Mouse (Mus musculus) gastrocnemius, postnatal 14 days (tissue): ENCODE data around the gene Mrps23. TPM values are rescaled to one million over a fixed set of nuclear protein-coding genes. Genes with fewer than 3 reads are reported as not detected.

Source experiments
- DNase-seq: peaks from one replicate; pipeline ENCODE4 v3.0.0; 2021; ENCODE audit warnings: mixed read lengths
- intact Hi-C: fragments of 180-260 bp; cut with DNase I; formaldehyde crosslinking; loops from one replicate; pipeline ENCODE4 v1.15.1; 2025; ENCODE audit warnings: low total_unique reads
- total RNA-seq, 2 experiments: library from RNA; stranded (reverse); gene quantifications; 2 replicates each; pipeline ENCODE4 v1.2.3; 2021

Mrps23 gene
- total RNA-seq, 2 experiments from 2014 or later: 127 to 132 TPM

DNA sequence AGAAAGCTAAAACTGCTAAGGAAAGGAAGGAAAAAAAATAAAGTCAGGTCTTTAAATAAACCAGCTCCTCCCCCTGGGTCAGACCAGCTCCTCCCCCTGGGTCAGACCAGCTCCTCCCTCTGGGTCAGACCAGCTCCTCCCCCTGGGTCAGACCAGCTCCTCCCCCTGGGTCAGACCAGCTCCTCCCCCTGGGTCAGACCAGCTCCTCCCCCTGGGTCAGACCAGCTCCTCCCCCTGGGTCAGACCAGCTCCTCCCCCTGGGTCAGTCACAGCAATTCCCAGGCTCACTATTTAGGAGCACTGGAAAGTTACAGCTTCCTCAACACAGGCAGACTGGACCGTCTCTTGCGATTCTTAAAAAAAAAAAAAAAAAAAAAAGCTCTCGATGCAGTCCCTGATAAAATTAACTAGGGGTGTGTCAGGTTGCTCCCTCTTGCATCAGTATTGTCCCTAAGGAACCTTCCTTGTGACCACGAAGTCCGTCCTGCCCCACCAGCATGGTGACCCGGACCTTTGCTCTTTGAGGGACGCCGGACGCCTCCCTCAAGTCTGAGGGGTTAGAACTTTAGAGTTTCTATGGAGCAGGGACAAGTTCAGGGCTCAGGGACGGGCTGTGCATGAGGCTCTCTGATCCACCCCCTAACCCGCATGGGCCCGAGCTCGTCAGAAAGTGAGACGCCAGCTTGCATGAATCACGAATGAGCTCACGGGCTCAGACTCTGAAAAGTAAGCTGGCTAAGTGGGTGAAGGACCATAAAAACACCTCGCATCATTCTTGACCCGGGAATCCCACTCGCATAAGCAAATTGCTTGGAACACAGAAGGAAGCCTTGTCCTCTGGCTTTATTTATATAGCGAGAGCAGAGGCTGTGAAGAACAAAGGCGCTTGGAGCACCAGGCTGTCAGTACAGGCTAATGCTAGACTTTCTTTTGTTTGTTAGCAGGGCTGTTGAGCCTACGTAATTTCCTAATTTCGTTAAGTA, 31.3 kb downstream of the Mrps23 start:
- intact Hi-C loops: no loop called here
- DNase-seq: peak; percentile 53

DNA sequence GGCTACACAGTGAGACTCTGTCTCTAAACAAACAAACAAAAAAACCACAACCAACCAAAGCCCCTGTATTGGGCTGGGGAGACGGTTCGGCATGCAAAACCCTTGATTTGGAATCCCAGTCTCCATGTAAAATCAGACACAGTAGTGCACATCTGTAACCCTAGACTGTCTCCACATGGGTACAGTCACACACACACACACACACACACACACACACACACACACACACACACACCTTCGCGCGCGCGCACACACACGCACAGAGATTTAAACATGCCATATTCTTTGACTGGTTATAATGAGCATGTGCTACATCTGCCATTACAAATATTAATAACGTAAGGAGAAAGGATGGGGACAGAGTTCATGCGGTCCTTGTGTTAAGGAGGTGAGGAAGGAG, 36.1 kb downstream of the Mrps23 start:
- intact Hi-C loops: no loop called here
- no peak for DNase-seq

DNA sequence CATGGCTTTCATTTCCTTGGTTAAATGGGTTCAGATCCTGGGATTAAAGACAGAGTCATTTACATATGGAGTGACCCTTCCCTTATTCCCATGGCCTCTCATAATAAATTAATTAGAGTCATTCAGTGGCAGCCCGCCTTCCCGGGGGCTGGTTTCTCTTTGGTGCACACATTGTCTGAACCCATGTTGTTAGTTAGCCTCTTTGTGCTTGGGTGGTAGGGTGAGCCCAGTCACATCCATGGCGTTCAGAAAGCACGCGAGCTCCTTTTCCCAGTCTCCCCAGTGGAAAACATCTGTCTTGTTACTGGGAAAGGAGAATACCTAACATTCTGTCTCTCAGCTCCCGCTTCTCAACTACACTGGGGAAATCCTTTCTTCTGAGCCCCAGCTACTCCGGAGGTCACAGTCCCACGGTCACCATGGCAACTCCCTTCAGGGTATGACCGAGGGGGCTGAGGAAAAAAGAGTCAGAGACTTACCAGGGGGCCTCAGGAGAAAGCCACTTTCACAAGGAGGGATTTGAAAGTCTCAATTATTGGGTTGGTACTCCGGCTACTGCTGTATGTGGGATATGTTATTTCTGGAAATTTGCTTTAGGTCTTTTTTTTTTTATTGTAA, 36.7 kb downstream of the Mrps23 start:
- no peak for DNase-seq
- intact Hi-C loops: no loop called here

DNA sequence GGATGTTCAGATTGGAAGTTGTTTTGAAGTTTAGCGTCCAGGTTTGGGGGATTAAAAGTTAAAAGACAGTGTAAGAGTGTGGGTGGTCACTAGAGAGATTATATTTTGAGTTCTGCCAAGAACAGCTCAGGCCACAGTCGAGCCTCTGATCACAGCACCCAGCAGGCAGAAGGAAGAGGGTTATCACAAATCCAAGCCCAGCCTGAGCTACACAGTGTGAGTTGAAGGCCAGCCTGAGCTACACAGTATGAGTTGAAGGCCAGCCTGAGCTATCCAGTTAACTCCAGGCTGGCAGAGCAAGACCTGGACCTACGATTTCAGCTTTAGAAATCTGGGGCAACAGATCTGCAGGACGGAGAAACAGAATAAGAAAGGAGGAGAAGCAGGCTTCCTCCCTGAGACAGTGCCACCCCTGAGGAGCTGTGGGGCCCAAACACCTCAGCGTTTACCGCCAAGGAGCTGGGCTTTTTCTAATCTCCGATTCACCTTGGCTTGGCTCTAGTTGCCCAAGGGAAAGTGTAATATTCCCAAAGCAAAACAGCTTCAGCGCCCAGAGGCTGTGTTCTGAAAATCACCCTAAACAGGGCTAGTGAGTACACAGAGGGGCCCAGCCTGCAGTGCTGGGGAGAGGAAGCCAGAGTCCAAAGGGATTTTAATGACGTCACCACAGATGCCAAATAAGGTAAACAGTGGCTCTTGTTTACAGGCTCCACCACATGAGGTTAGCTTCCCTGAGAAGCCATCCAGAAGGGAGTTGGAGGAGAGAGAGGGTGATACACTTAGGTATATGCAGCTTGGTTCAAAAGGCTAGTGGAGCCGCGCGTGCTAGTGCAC, 37.5 kb downstream of the Mrps23 start:
- no peak for DNase-seq
- intact Hi-C loops: no loop called here

DNA sequence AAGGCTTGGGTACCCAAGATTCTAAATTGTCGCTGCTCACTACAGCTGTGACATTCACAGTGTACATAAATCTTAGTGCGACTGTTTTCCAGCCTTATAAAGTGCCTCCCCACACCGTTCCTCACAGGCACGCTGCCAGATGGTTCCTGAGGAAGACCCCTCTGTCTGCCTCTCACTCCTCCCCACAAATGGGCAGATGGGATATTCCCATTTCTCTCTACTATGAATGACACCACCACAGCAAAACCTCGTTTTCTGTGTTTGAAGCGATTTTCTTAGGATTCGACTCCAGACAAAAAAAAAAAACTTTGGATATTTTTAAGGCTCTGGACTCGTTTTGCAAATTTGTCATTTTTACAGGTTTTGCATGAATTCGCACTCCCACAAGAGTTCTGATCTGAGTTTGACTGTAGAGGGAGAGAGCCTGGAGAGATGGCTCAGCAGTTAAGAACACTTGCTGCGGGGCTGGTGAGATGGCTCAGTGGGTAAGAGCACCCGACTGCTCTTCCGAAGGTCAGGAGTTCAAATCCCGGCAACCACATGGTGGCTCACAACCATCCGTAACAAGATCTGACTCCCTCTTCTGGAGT, 41.5 kb downstream of the Mrps23 start:
- DNase-seq: no peak
- intact Hi-C loops: no loop called here

DNA sequence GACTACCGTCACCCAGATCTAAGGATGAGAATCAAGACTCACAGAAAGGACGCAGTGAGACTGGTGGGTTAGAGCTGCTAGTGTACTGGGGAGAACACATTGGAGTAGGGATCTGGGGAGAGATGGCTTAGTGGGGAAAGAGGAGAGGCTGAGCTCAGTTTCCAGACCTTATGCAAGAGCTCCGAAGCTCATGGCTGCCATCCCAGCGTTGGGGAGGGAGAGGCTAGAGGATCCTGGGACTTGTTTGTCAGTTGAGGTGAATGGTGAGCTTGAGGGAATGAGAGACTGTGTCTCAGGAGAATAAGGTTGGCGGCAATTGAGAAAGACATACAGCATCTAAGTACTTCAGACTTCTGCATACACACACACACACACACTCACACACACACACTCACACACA, 44.4 kb downstream of the Mrps23 start:
- intact Hi-C loops: no loop called here
- peak; percentile 34 for DNase-seq

DNA sequence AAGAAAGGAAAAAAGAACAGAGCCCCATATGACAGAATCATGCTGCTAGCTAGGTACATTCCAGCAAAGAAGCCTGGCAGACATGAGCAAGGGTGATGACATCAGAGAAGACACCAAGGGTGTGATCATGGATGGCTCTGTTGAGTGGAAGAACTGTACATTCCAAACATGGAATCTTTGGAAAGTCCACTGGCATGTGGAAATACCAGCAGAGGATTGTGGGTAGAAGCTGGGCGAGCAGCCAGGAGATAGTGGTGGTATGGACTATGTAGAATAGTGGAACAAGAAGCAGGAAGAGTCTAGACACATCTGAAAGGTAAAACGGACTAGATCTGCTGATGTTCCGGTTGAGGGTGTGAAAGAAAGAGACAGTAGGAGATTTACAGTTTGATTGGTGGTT, 46.4 kb downstream of the Mrps23 start:
- intact Hi-C loops: loop anchor here (5.0 to 10.0 kb wide), 4 partner anchors 33 to 572 kb away; no protein-coding TSS in a partner anchor
- no peak for DNase-seq

DNA sequence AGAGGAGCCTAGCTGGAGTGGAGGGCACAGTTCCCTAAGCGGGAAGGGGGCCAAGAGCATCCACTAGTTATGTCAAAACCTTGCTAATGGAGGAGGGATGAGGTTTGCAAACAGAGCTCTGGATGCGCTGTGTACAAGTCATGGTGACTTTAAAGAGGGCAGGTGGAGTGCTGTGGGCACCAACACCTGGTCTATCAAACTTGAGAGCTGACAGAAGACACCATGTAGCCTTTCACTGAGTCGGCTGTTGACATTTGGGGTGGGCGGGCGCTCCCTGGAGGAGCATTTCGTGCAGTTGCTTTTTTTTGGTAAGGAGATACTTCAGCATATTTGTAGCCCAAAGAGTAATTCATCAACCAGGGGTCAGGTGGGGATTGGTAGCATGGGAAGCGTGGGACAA, 47.1 kb downstream of the Mrps23 start:
- no peak for DNase-seq
- intact Hi-C loops: loop anchor here (5.0 to 10.0 kb wide), 4 partner anchors 34 to 571 kb away; no protein-coding TSS in a partner anchor

DNA sequence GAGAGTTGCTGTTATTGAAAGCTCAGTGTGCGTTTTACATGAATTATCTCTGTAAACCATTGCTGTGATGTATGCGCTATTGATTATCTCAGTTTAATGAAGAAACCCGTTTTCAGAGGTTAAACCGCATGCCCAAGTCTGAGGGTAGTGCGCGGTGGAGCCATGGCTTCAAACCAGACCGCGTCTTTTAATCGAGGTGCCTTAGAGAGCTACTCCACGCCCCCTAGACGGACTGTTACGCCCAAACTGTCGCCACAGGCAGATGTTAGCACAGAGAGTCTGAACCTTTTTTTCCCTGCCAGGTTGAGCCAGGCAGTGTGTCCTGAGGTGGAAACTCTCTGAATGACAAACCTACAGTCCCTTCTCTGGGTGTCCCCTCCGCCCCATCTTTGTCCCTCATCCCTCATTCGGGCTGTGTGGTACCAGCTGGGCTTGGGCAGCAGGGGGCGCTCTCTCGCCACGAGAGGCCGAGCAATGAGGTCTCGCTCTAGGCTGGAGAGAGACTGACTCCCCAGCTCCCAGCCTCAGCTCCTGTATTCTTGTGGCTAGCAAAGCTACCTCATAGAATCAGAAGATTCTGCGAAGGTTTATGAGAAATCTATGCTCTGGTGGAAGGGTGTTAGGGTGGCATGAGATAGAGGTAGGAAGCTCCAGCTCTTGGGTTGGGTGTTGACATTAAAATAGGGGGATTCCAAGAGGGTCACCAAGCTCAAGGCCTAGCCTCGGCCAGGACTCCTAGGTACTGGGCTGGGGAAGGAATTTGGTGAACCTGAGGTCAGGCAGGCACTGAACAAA, 48.0 kb downstream of the Mrps23 start:
- intact Hi-C loops: loop anchor here (5.0 to 10.0 kb wide), 4 partner anchors 35 to 570 kb away; no protein-coding TSS in a partner anchor
- DNase-seq: peak; percentile 86

DNA sequence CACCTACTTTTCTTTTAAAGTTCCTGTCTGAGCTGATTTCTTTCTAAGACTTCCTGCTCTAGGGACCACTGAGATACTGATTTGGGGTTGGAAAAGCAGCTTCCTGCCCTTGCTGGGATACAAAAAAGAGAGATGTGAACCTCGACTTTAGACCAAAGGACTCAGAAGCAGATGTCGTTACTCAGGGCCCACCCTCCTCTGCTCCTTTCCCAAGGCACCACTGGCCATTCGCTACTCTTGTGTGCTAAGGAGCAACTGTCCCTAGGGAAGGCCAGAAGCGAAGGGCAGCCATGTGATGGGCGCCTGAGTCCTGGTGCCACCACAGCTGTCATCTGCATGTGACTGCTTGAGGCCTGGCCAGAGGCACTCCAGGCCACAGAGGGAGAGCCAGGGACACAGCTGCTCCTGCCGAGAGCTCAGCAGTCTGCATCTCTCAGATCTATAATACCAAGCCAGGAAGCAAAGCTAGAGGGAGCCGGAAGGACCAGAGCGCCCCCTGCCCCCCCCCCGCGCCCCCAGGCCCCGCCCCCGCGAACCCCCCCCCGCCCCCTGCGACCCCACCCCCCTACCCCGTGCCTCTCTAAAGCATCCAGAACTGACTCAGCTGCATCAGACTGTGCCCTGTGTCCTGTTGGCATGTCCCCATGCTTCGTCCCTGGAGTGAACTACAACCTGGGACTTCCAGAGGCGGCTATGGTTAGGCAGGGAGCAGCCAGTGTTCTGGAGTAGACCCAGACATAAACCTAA, 48.8 kb downstream of the Mrps23 start:
- DNase-seq: peak; percentile 69
- intact Hi-C loops: loop anchor here (5.0 to 10.0 kb wide), 4 partner anchors 36 to 569 kb away; no protein-coding TSS in a partner anchor

DNA sequence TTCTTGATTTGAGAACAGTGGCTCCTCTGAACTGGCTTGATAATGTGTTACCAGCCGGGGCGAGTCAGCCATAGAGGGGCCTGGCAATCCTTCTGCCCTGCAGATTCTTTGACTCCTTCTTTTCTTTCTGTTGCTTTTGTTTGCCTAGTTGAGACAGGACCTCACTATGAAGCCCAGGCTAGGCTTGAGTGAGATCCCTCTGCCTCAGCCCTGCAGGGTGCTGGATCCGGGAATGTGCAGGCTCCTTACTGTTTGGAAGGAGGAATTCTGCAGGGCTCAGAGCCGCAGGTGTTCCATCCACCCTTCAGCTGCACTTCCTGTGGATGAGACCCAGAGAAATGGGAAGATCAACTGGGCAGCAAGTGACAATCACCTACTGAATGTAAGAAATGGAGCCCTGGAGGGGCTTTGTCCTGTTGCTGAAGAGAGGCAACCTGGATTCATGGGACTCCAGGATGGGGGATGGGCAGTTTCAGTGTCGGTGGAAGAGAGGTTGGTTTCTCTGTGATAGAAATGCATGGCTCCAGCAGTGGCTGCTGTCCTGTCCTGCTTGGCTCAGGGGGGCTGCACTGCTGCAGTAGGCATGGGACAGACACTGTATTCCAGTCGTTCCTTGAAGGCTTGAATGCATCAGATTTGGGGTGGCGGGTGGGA, 49.5 kb downstream of the Mrps23 start:
- intact Hi-C loops: loop anchor here (5.0 to 10.0 kb wide), 4 partner anchors 36 to 569 kb away; no protein-coding TSS in a partner anchor
- no peak for DNase-seq

DNA sequence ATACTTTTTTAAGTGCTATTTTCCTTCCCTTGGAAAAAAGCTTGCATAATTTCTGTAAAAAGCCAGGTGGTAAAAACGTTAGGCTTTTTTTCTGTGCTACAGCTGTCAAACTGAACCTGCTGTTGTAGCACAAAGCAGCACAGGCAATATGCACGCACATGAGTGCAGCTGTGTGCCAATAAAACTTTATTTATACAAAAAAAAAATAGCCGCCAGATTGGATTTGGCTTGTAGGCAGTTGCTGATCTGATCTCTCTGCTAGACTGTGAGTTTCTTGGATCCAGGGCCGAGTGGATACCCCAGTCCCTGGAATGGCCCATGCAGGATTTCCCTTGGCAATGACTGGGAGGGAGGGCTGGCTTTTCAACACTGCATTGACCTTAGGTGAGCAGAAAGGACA, 53.5 kb downstream of the Mrps23 start:
- intact Hi-C loops: loop anchor here (10.0 kb wide), 2 partner anchors 157 to 477 kb away; no protein-coding TSS in a partner anchor
- no peak for DNase-seq

DNA sequence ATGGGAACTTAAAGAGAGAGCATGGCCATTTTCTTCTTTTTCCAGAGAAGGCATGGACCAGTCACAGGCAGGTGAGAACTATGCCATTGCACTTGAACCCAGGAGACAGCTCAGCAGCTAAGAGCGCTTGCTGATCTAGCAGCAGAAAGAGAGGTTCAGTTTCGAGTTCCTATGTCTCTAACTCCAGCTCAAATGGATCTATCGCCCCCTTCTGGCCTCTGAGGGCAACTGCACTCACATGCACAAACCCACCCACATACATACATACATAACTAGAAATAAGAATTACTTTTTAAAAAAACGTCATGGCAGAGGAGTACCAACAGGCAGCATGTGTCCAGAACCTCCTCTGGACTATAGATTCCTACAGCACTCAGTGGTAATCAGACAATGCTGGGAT, 54.0 kb downstream of the Mrps23 start:
- no peak for DNase-seq
- intact Hi-C loops: loop anchor here (10.0 kb wide), 2 partner anchors 157 to 477 kb away; no protein-coding TSS in a partner anchor

DNA sequence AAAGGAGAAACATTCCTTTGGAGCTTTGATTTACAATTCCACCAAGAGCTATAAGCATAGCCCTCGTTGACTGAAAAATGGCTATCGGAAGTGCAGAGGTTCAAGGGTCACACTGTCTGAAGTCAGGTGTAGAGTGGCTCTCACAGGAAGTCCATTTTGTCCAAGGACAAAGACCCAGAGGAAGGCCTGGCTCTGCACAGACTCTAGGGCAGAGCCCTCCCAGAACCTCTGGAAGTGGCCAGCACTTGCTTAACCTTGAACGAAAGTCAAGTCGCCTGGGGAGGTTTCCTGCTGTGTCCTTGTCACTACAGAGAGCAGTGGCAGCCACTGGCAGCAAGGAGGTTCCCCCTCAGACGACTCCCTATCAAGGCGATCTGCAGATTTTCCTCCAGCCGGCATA, 56.3 kb downstream of the Mrps23 start:
- DNase-seq: no peak

More for the DNA sequence above, 56.3 kb downstream of the Mrps23 start:
- intact Hi-C loops: no loop called here
